Mouse (Mus musculus) stomach, embryonic 15.5 days (tissue): ENCODE data around the gene Lrrc31. TPM values are rescaled to one million over a fixed set of nuclear protein-coding genes. Genes with fewer than 3 reads are reported as not detected.
"Not testable (repeated sequence)": the region's sequence is repeated elsewhere in the genome, so short reads cannot be mapped to it uniquely, and the experiment has no call there.

ENCODE experiments used
- ATAC-seq: fragments of 200-750 bp; cut with Nextera tagmentation; 2 replicates; pipeline ENCODE4 v1.8.0; 2017; ENCODE audit warnings: low read depth, moderate number of reproducible peaks, moderate TSS enrichment; ENCODE audit not compliant: insufficient read depth, low FRiP score
- H3K27ac ChIP-seq: fragments of 300-500 bp; sonication (generic); 2 replicates; pipeline ENCODE4 v1.5.1; 2015; ENCODE audit warnings: mild to moderate bottlenecking, inconsistent platforms
- H3K27me3 ChIP-seq: fragments of 300-500 bp; sonication (generic); replicated peaks from 2 replicates; pipeline ENCODE4 v1.6.1; 2015; ENCODE audit warnings: inconsistent platforms
- H3K36me3 ChIP-seq: fragments of 300-500 bp; sonication (generic); 2 replicates; pipeline ENCODE4 v1.6.1; 2015; ENCODE audit warnings: inconsistent platforms
- H3K4me1 ChIP-seq: fragments of 300-500 bp; sonication (generic); 2 replicates; pipeline ENCODE4 v1.6.1; 2015; ENCODE audit warnings: inconsistent platforms
- H3K4me2 ChIP-seq: fragments of 300-500 bp; sonication (generic); 2 replicates; pipeline ENCODE4 v1.6.1; 2015; ENCODE audit warnings: mild to moderate bottlenecking, inconsistent platforms
- H3K4me3 ChIP-seq: fragments of 300-500 bp; sonication (generic); replicated peaks from 2 replicates; pipeline ENCODE4 v1.5.1; 2015; ENCODE audit warnings: inconsistent platforms
- H3K9ac ChIP-seq: fragments of 300-500 bp; sonication (generic); 2 replicates; pipeline ENCODE4 v1.6.1; 2015; ENCODE audit warnings: inconsistent platforms
- H3K9me3 ChIP-seq: fragments of 300-500 bp; sonication (generic); 2 replicates; pipeline ENCODE4 v1.6.1; 2016; ENCODE audit warnings: inconsistent platforms
- WGBS: fragments of 180-500 bp; shearing (Covaris S2); methylation state at CpG from one replicate; pipeline ENCODE4 v1.1.7; 2015; 5-methylcytosine and 5-hydroxymethylcytosine counted together
- polyA plus RNA-seq: library from polyadenylated mRNA; unstranded; fragments of >200 nt; fragmentation: Nextera tagmentation; extraction: Ambion mirVana; gene quantifications from 2 replicates; pipeline ENCODE4 v1.2.1, GENCODE M21; 2015

Lrrc31 gene
- 1.5 and 3.6 TPM in 2 replicates for polyA plus RNA-seq

- not testable (repeated sequence) for ATAC-seq
Measured at GRCm38 (mm10) chr3:30699711-30700505, at the start of gene Lrrc31. TSS of gene Lrrc31 (minus strand) at chr3:30699843.

GRCm38 (mm10) chr3:30748316-30748715, 48.7 kb upstream of the Lrrc31 start:
- no peak overlapping the region for H3K4me2 ChIP-seq
- no peak for ATAC-seq
- no peak overlapping the region for H3K27ac ChIP-seq
- peaks cover 4% of the 10 kb centered on the region; the same call in 1 of the 2 replicates for H3K4me1 ChIP-seq
- no peaks in the 10 kb centered on the region for H3K9me3 ChIP-seq
- no peaks in the 10 kb centered on the region for H3K36me3 ChIP-seq
- 66% methylated on average over 9 of the region's 9 CpGs for WGBS
- H3K27me3 ChIP-seq = no peaks in the 10 kb centered on the region
- no peak overlapping the region for H3K4me3 ChIP-seq
- H3K9ac ChIP-seq = no peak overlapping the region

More at GRCm38 (mm10) chr3:30699711-30700505, at the start of gene Lrrc31:
- not testable (repeated sequence) for H3K4me2 ChIP-seq, H3K9me3 ChIP-seq, H3K9ac ChIP-seq, H3K4me1 ChIP-seq, H3K36me3 ChIP-seq, H3K4me3 ChIP-seq, H3K27me3 ChIP-seq, H3K27ac ChIP-seq
- 76% methylated on average over 6 of the region's 6 CpGs for WGBS

DNA sequence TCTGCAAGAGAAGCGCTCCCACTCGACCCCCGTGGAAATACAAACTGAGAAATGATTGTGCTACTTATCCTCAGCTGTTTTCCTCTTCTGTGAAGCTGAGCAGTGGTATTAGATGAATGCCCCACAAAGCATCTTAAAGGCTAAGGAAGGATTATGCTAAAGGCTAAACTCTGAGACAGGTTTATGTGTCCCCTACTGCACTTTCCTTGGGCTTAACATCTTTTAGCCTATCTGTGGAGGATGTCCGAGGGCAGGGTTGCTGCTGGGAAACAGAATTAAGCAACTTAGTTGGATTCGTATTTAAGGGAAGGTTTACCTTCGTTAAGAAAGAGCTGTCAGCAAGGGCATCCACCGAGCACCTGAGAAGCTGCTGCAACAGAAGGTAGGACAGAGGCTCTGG, 46.4 kb upstream of the Lrrc31 start, which contains the start of gene Samd7:
TSS of gene Samd7 (plus strand) at position 288 of the 400 bp plus-strand sequence.
- WGBS = 75% methylated on average over 7 of the region's 7 CpGs
- H3K27me3 ChIP-seq = no peaks in the 10 kb centered on the region
- no peaks in the 10 kb centered on the region for H3K36me3 ChIP-seq
- H3K9ac ChIP-seq = no peak within 1 kb of the TSS
- H3K4me1 ChIP-seq = peaks cover 4% of the 10 kb centered on the region; the same call in 1 of the 2 replicates
- ATAC-seq = no peak
- H3K4me2 ChIP-seq = no peak within 1 kb of the TSS
- H3K9me3 ChIP-seq = no peaks in the 10 kb centered on the region
- no peak within 1 kb of the TSS for H3K4me3 ChIP-seq
- no peak within 1 kb of the TSS for H3K27ac ChIP-seq

DNA sequence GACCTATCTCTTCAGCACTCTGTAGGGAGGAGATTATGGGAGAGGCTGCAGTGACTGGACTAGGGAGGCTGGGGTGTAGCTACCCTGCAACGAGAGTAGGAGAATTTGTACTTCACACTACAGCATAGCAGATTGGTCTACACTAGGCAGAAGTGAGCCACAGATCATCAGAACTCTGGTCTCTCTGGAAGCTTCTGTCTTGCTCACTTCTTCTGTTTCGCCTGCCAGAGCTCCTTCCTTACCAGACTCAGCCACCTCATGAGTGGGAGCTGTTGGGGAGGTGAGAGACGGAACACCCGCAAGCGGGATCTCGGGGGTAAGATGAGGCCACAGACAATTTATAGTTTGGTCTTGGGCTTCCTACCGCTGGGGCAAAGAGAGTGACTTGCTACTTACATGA, 43.2 kb upstream of the Lrrc31 start:
- WGBS = 87% methylated on average over 7 of the region's 7 CpGs
- Histone ChIP-seq H3K4me2 (no peak overlapping the region), H3K36me3 (no peaks in the 10 kb centered on the region), H3K27me3 (no peaks in the 10 kb centered on the region), H3K4me1 (no peaks in the 10 kb centered on the region), H3K27ac (no peak overlapping the region), H3K9me3 (no peaks in the 10 kb centered on the region), H3K9ac (no peak overlapping the region), H3K4me3 (no peak overlapping the region)
- no peak for ATAC-seq

GRCm38 (mm10) chr3:30741306-30741705, 41.7 kb upstream of the Lrrc31 start:
- no peak overlapping the region for H3K27ac ChIP-seq
- no peak for ATAC-seq
- no peaks in the 10 kb centered on the region for H3K27me3 ChIP-seq
- H3K9me3 ChIP-seq = no peaks in the 10 kb centered on the region
- H3K36me3 ChIP-seq = no peaks in the 10 kb centered on the region
- H3K4me2 ChIP-seq = no peak overlapping the region
- no peaks in the 10 kb centered on the region for H3K4me1 ChIP-seq
- no peak overlapping the region for H3K4me3 ChIP-seq
- H3K9ac ChIP-seq = no peak overlapping the region
- WGBS = 83% methylated on average over 6 of the region's 6 CpGs

DNA sequence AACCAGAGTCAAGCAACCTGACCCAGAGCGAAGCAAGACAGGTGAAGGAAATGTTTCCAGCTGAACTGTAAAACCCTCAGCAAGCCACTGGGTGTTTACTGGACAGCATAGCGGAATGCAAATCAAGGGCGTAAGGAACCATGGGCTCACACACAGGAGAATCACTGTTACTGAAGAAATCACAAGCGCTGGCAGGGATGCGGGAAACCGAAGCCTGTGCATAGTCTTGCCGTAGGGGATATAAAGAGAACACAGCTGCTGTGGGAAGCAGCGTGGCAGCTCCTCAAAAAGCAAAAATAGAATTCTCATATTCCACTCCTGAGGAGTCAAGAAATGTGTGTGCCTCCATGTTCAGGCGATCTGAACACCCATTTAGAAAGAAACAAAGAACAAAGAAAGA, 37.2 kb upstream of the Lrrc31 start:
- H3K4me2 ChIP-seq = no peak overlapping the region
- H3K4me3 ChIP-seq = no peak overlapping the region
- H3K9ac ChIP-seq = no peak overlapping the region
- no peak overlapping the region for H3K27ac ChIP-seq
- H3K9me3 ChIP-seq = no peaks in the 10 kb centered on the region
- H3K36me3 ChIP-seq = no peaks in the 10 kb centered on the region
- H3K27me3 ChIP-seq = no peaks in the 10 kb centered on the region
- no peak for ATAC-seq
- 78% methylated on average over 9 of the region's 9 CpGs for WGBS
- H3K4me1 ChIP-seq = no peaks in the 10 kb centered on the region

DNA sequence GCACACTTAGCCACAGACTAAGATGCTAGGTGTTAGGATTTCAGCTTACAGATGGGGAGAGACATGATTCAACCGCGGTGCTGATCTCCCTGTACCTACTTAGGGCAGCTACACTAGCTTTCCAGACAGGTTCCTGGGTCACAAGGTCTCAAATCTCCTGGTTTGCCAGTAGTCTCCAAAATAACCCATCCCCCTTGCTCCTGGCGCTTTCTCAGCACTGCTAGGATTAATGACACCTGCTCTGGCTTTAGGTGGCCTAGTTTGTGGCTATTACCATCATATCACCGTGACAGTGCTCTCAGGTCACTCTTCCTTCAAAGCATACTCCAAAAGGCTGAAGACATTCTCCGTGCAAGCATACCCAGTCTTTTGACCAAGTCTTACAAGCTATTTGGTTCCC, 29.4 kb upstream of the Lrrc31 start:
- WGBS = 83% methylated on average over 5 of the region's 5 CpGs

DNA sequence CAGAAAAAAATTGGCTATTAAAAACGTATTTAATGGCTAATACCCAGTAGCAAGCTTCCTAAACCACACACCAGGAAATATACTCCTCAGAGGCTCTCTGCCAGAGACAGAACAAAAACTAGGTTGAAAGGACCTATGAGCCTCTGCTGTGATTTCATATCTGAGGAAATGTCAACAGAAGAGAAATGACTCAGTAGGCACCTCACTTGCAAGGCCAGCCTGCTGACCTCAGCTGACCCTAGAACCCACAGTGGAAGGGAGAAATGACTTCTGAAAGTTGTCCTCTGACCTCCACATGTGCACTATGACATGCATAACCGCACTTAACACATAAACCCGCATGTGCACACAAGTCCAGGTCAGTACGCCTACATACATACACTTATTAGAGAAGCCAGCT, 27.6 kb upstream of the Lrrc31 start:
- Histone ChIP-seq H3K9me3 (no peaks in the 10 kb centered on the region), H3K36me3 (no peaks in the 10 kb centered on the region), H3K27me3 (no peaks in the 10 kb centered on the region), H3K4me2 (no peak overlapping the region), H3K4me1 (0 out of 2 replicates have a peak, but pooled peaks cover 3% of the 10 kb centered on the region), H3K27ac (no peak overlapping the region), H3K4me3 (no peak overlapping the region), H3K9ac (no peak overlapping the region)
- no peak for ATAC-seq
- 67% methylated on average over 4 of the region's 4 CpGs for WGBS

More for the DNA sequence above, 29.4 kb upstream of the Lrrc31 start:
- Histone ChIP-seq H3K4me1 (no peaks in the 10 kb centered on the region), H3K4me3 (no peak overlapping the region), H3K9me3 (no peaks in the 10 kb centered on the region), H3K4me2 (no peak overlapping the region), H3K27ac (no peak overlapping the region), H3K36me3 (no peaks in the 10 kb centered on the region), H3K9ac (no peak overlapping the region), H3K27me3 (no peaks in the 10 kb centered on the region)
- no peak for ATAC-seq

- Histone ChIP-seq H3K27ac (no peak overlapping the region), H3K27me3 (no peaks in the 10 kb centered on the region), H3K4me2 (no peak overlapping the region), H3K36me3 (no peaks in the 10 kb centered on the region), H3K4me3 (no peak overlapping the region), H3K9me3 (no peaks in the 10 kb centered on the region), H3K4me1 (0 out of 2 replicates have a peak, but pooled peaks cover 3% of the 10 kb centered on the region), H3K9ac (no peak overlapping the region)
- WGBS = 81% methylated on average over 7 of the region's 7 CpGs
- no peak for ATAC-seq
Measured at GRCm38 (mm10) chr3:30725514-30725913, 25.9 kb upstream of the Lrrc31 start.

- H3K9ac ChIP-seq = no peak overlapping the region
Measured at GRCm38 (mm10) chr3:30724848-30725465, 25.3 kb upstream of the Lrrc31 start.

DNA sequence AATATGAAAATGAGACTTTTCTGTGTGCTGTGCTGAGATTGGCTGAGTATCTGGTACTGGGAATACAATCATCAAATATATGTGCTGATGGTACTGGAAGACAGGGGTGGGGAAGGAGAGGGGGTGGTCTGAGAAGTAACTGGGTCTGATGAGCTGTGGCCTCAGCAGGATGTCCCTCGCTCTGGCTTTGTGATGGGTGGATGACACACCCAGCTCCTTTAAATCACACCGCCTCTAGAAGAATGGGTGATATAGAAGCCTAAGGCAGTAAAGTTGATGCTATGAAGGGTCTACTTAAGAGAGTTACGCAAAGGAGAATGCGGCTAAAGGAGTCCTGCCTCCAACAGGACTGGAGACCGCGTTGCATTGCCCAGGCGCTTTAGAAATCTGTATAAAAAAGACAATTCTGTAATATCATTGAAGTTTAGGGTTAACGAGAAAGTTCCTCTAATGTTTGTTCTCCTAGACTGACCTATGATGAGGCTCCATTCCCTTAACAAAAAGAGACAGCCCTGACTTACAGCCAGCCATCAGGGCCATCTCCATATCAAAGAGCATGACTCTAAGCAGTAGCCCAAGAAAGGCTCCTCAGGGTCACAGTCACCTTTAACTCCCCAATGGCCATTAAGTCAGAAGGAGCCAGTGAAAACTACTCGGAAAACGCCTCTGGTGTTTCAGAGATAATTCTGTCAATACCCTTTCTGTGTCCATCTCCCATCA, 24.6 kb upstream of the Lrrc31 start:
- 0 out of 2 replicates have a peak, but pooled peaks cover 3% of the 10 kb centered on the region for H3K4me1 ChIP-seq
- H3K4me3 ChIP-seq = no peak overlapping the region
- no peak for ATAC-seq
- H3K36me3 ChIP-seq = no peaks in the 10 kb centered on the region
- H3K9me3 ChIP-seq = no peaks in the 10 kb centered on the region
- no peaks in the 10 kb centered on the region for H3K27me3 ChIP-seq
- no peak overlapping the region for H3K9ac ChIP-seq
- 69% methylated on average over 10 of the region's 10 CpGs for WGBS
- no peak overlapping the region for H3K27ac ChIP-seq
- H3K4me2 ChIP-seq = no peak overlapping the region

More at GRCm38 (mm10) chr3:30724848-30725465, 25.3 kb upstream of the Lrrc31 start:
- Histone ChIP-seq H3K27me3 (no peaks in the 10 kb centered on the region), H3K4me3 (no peak overlapping the region), H3K4me2 (no peak overlapping the region), H3K27ac (no peak overlapping the region), H3K4me1 (0 out of 2 replicates have a peak, but pooled peaks cover 3% of the 10 kb centered on the region), H3K9me3 (no peaks in the 10 kb centered on the region), H3K36me3 (no peaks in the 10 kb centered on the region)
- ATAC-seq = no peak
- WGBS = 74% methylated on average over 10 of the region's 10 CpGs

DNA sequence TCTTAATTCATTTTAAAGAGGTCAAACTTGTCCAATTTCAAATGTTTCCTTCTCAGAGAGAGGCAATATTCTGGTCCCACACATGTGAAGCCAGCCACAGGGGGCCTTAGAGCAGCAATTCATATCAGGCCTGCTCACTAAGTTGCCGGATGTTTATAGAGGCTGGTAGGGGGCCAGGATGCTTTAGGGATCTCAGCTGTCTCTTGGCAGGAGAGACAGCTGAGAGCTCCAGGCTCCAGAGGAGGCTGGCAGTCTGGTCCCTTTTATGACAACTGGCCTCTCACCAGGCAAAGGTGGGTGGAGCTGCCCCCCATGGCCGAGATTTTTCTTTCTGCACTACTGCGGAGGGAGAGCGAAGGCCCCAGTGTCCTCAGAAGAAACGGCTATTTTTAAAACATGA, 23.5 kb upstream of the Lrrc31 start:
- H3K4me3 ChIP-seq = no peak overlapping the region
- no peak overlapping the region for H3K9ac ChIP-seq
- H3K27ac ChIP-seq = no peak overlapping the region
- H3K9me3 ChIP-seq = no peaks in the 10 kb centered on the region
- WGBS = 44% methylated on average over 5 of the region's 5 CpGs
- no peak overlapping the region for H3K4me2 ChIP-seq
- ATAC-seq = no peak
- no peaks in the 10 kb centered on the region for H3K27me3 ChIP-seq
- no peaks in the 10 kb centered on the region for H3K36me3 ChIP-seq
- 0 out of 2 replicates have a peak, but pooled peaks cover 3% of the 10 kb centered on the region for H3K4me1 ChIP-seq
